Mouse (Mus musculus) midbrain, postnatal 0 days (tissue): ENCODE measurements around the gene Sstr3. TPM values are rescaled to one million over a fixed set of nuclear protein-coding genes. Genes with fewer than 3 reads are reported as not detected.
A peak's percentile ranks its signal among the peaks of the same experiment; 100 is the strongest.

Experiments
- ATAC-seq: fragments of 200-750 bp; cut with Nextera tagmentation; 2 replicates; pipeline ENCODE4 v1.8.0; 2017; ENCODE audit warnings: moderate number of reproducible peaks, mild to moderate bottlenecking, moderate TSS enrichment, moderate library complexity; ENCODE audit not compliant: low FRiP score
- DNase-seq: peaks from one replicate; pipeline ENCODE4 v3.0.0-alpha.2; 2015; ENCODE audit warnings: low spot score
- H3K27ac ChIP-seq: fragments of 300-500 bp; sonication (generic); 2 replicates; pipeline ENCODE4 v1.5.1; 2014; ENCODE audit warnings: low read depth, mild to moderate bottlenecking, low read length, mixed read lengths
- H3K27me3 ChIP-seq: fragments of 300-500 bp; sonication (generic); 2 replicates; pipeline ENCODE4 v1.6.1; 2014; ENCODE audit warnings: low read length, control low read depth, mixed read lengths; ENCODE audit not compliant: insufficient read depth
- H3K36me3 ChIP-seq: fragments of 300-500 bp; sonication (generic); 2 replicates; pipeline ENCODE4 v1.6.1; 2014; ENCODE audit warnings: low read length, control low read depth, mixed read lengths; ENCODE audit not compliant: insufficient read depth
- H3K4me1 ChIP-seq: fragments of 300-500 bp; sonication (generic); 2 replicates; pipeline ENCODE4 v1.6.1; 2014; ENCODE audit warnings: mild to moderate bottlenecking, control low read depth, antibody characterized with exemption, low read length, mixed read lengths; ENCODE audit not compliant: insufficient read depth
- H3K4me2 ChIP-seq: fragments of 300-500 bp; sonication (generic); 2 replicates; pipeline ENCODE4 v1.6.1; 2014; ENCODE audit warnings: low read depth, mild to moderate bottlenecking, low read length, mixed read lengths; ENCODE audit not compliant: poor library complexity, severe bottlenecking
- H3K4me3 ChIP-seq: fragments of 300-500 bp; sonication (generic); 2 replicates; pipeline ENCODE4 v1.5.1; 2014; ENCODE audit warnings: low read depth, mild to moderate bottlenecking, low read length, moderate library complexity
- H3K9ac ChIP-seq: fragments of 300-500 bp; sonication (generic); replicated peaks from 2 replicates; pipeline ENCODE4 v1.6.1; 2014; ENCODE audit warnings: mild to moderate bottlenecking, low read length, moderate library complexity, mixed read lengths; ENCODE audit not compliant: poor library complexity, severe bottlenecking
- H3K9me3 ChIP-seq: fragments of 300-500 bp; sonication (generic); 2 replicates; pipeline ENCODE4 v1.6.1; 2016; ENCODE audit warnings: low read length, control low read depth
- CTCF ChIP-seq: IDR thresholded peaks from 2 replicates; pipeline ENCODE4 v1.5.1; 2016; ENCODE audit warnings: antibody characterized with exemption, mild to moderate bottlenecking
- WGBS: fragments of 180-500 bp; shearing (Covaris S2); extraction: QIAGEN DNeasy Blood & Tissue Kit; methylation state at CpG from one replicate; pipeline ENCODE4 v1.1.7; 2014; 5-methylcytosine and 5-hydroxymethylcytosine counted together
- polyA plus RNA-seq: library from polyadenylated mRNA; unstranded; fragments of >200 nt; fragmentation: Nextera tagmentation; extraction: Ambion mirVana; gene quantifications from 2 replicates; pipeline ENCODE4 v1.2.1, GENCODE M21; 2015
- total RNA-seq: library from RNA; depleted of rRNA; stranded (reverse); fragments of >200 nt; gene quantifications from 2 replicates; pipeline ENCODE4 v1.2.3, GENCODE M21; 2014

Gene Sstr3
- total and polyA plus RNA-seq, 2 experiments from 2014 or later = 0.49 to 2.4 TPM

- no peaks in the 10 kb centered on the region for H3K9me3 ChIP-seq
- no peak for ATAC-seq
- TF ChIP-seq CTCF = no peak
- no peaks in the 10 kb centered on the region for H3K4me1 ChIP-seq
- H3K9ac ChIP-seq = no peak overlapping the region
- no peak overlapping the region for H3K4me2 ChIP-seq
- 74% methylated on average over 13 of the region's 13 CpGs for WGBS
- H3K27me3 ChIP-seq = no peaks in the 10 kb centered on the region
- no peaks in the 10 kb centered on the region for H3K36me3 ChIP-seq
- H3K27ac ChIP-seq = no peak overlapping the region
- H3K4me3 ChIP-seq = no peak overlapping the region
- no peak for DNase-seq
Observed at GRCm38 (mm10) chr15:78520112-78520715, 24.3 kb downstream of the Sstr3 start.

DNA sequence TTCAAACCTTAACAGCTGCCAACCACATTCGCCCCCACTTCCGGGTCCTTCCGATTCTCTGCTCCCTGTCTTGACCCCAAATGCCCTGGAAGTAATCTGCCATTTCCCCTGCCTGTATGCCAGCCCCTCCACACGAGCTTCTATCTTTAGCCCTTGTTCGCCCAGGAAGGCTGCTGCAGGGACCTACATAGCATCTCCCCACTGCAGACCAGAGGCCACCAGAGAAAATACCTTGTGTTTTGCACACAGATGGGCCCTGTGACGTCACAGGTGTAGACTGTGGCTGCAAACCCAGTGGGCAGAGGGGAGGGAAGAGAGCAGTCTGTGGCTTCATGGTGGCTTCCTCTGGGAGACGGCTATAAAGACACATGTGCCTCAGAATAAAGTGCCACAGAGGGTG is 26.3 kb downstream of the Sstr3 start:
- H3K36me3 ChIP-seq = no peaks in the 10 kb centered on the region
- no peak overlapping the region for H3K9ac ChIP-seq
- no peak overlapping the region for H3K4me2 ChIP-seq
- 76% methylated on average over 7 of the region's 7 CpGs for WGBS
- no peaks in the 10 kb centered on the region for H3K9me3 ChIP-seq
- no peak for ATAC-seq
- DNase-seq = no peak
- no peaks in the 10 kb centered on the region for H3K4me1 ChIP-seq
- no peak overlapping the region for H3K4me3 ChIP-seq
- no peaks in the 10 kb centered on the region for H3K27me3 ChIP-seq
- TF ChIP-seq CTCF = no peak
- no peak overlapping the region for H3K27ac ChIP-seq

DNA sequence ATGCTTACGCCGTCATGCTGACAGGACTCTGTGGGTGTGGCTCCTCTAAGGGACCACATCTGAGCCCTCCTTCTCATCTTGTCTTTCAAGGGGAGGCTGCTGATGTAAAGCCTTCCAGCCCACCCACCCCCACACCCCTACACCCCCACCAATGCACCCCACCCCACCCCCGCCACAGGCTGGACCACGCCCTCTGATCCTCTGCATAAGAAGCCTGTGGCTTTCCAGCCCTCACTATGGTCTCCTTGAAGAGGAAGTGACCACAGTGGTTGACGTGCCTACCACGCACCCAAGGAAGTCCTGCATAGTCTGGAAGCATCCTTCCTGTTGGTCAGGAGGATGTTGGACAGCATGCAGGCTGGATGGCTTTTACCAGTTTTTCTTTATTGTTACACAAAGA is 28.7 kb downstream of the Sstr3 start:
- WGBS = 88% methylated on average over 6 of the region's 6 CpGs
- Histone ChIP-seq H3K9ac (no peak overlapping the region), H3K4me2 (no peak overlapping the region), H3K9me3 (no peaks in the 10 kb centered on the region), H3K4me3 (no peak overlapping the region), H3K27me3 (no peaks in the 10 kb centered on the region), H3K27ac (no peak overlapping the region), H3K4me1 (no peaks in the 10 kb centered on the region), H3K36me3 (no peaks in the 10 kb centered on the region)
- no peak for ATAC-seq
- no peak for TF ChIP-seq CTCF
- DNase-seq = no peak

DNA sequence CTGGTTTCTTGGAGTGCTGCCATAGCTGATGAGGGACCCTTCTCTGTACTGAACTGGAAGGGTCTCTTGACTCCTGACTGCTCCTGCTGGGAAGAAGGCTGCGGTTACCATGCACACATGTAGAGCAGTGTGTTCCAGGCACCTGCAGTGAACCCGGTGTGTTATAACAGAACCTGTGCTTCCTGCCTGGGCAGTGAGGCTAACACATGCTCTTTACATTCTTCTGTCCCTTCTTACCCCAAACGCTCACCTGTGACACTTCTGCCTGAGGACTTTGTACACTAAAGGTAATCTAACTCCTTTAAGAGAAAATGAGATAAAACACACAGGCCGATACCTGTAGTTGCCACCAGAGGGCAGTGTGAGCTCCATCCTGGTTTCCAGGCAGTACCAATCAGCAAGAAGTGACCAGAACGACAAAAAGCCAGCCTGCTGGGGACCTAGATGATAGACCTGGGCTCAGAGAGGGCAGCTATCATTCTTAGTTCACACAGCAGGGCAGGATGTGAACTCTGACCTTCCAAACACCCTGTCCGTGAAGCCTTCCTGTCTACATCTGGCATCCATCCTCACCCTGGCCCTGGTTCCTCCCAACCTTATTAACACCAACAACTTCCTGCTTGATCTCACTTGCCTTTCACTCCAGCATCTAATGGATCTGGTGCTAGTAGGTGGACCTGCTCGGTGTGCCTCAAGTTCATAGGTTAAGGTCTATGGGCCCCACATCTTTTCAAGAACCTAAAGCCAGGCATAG is 29.9 kb downstream of the Sstr3 start:
- Histone ChIP-seq H3K9ac (no peak overlapping the region), H3K9me3 (no peaks in the 10 kb centered on the region), H3K4me1 (0 out of 2 replicates have a peak, but pooled peaks cover 2% of the 10 kb centered on the region), H3K36me3 (no peaks in the 10 kb centered on the region), H3K4me2 (no peak overlapping the region), H3K27me3 (no peaks in the 10 kb centered on the region), H3K4me3 (no peak overlapping the region), H3K27ac (no peak overlapping the region)
- DNase-seq (peak; percentile 87), ATAC-seq (no peak)
- peak; percentile 98 for TF ChIP-seq CTCF
- 33% methylated on average over 7 of the region's 7 CpGs for WGBS

- ATAC-seq (no peak), DNase-seq (no peak)
- H3K27me3 ChIP-seq = no peaks in the 10 kb centered on the region
- H3K4me2 ChIP-seq = no peak overlapping the region
- no peak overlapping the region for H3K4me3 ChIP-seq
- H3K9me3 ChIP-seq = no peaks in the 10 kb centered on the region
- no peak overlapping the region for H3K27ac ChIP-seq
- TF ChIP-seq CTCF = no peak
- 90% methylated on average over 14 of the region's 14 CpGs for WGBS
- H3K4me1 ChIP-seq = 0 out of 2 replicates have a peak, but pooled peaks cover 2% of the 10 kb centered on the region
- H3K9ac ChIP-seq = no peak overlapping the region
- no peaks in the 10 kb centered on the region for H3K36me3 ChIP-seq
Observed at GRCm38 (mm10) chr15:78513019-78513418, 31.5 kb downstream of the Sstr3 start.

DNA sequence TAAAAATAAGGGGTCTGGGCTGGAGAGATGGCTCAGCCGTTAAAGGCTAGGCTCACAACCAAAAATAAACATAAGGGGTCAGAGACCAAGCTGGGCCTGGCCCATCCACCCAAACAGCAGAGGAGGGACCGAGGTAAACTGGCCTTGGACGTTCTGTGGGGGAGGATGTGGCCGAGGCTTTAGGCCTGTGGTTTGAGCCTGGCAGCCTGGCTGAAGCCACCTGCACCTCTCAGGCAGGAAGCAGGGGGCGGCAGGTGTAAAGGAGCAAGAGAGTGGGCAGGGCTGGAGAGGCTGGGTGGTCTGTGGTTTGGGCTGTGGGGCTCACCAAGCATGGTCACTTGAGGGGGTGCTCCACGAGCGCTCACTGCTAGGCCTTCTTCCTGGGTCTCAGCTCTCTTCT is 32.5 kb downstream of the Sstr3 start:
- WGBS = 85% methylated on average over 7 of the region's 7 CpGs
- Histone ChIP-seq H3K4me1 (0 out of 2 replicates have a peak, but pooled peaks cover 2% of the 10 kb centered on the region), H3K4me2 (no peak overlapping the region), H3K27me3 (no peaks in the 10 kb centered on the region), H3K9me3 (no peaks in the 10 kb centered on the region), H3K9ac (no peak overlapping the region), H3K36me3 (no peaks in the 10 kb centered on the region), H3K4me3 (no peak overlapping the region), H3K27ac (no peak overlapping the region)
- ATAC-seq (no peak), DNase-seq (no peak)
- no peak for TF ChIP-seq CTCF
